Mouse (Mus musculus): ENCODE measurements around the gene Olfr65. TPM values are rescaled to one million over a fixed set of nuclear protein-coding genes. Genes with fewer than 3 reads are reported as not detected.

Olfr65 gene
- polyA plus RNA-seq, 2 experiments: not detected

DNA sequence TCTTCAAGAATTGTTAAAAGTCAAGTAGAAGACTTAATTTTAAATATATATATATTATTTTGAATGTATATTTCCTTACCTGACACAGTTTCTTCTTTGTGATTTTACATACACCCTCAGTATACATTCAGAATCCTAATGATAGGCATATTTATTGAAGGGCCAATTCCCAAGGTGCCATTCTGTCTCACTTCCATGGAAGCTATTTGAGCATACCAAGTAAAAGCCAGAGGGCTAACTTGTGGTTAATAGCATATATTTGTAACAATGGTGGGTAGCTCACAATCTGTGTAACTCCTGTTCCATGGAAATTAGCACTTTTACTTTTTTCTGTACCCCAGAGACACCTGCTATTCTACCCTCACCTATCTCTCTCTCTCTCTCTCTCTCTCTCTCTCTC lies 17.1 kb upstream of the Olfr65 start, which contains the start of gene Olfr66:
Gene Olfr66, minus strand, starts transcription at position 101 of the 400 bp plus-strand sequence.
- H3K9me3 ChIP-seq (ENCODE audit: control insufficient read depth, low read length): no peaks in the 10 kb centered on the region
- no peaks in the 10 kb centered on the region for H3K27me3 ChIP-seq (ENCODE audit: control insufficient read depth, insufficient read depth, low read length)
- H3K4me3 ChIP-seq (ENCODE audit: insufficient read depth in 1 of 2, low read depth in 2 of 2, low read length in 2 of 2): no peak within 1 kb of the TSS
- DNase-seq (ENCODE audit: low read depth in 3 of 3, low spot score in 3 of 3) (no peak), ATAC-seq (ENCODE audit: insufficient read depth) (no peak)
- no peak within 1 kb of the TSS for H3K27ac ChIP-seq
- no peak within 1 kb of the TSS for H3K4me2 ChIP-seq (ENCODE audit: low read depth)
- H3K36me3 ChIP-seq (replicated peaks; ENCODE audit: control insufficient read depth, insufficient read depth, low read depth): no peaks in the 10 kb centered on the region
- TF ChIP-seq CTCF (IDR thresholded peaks at IDR 0.05; ENCODE audit: low read depth) (no peak), EP300 (IDR thresholded peaks at IDR 0.05; ENCODE audit: low read depth) (no peak)
- H3K9ac ChIP-seq (replicated peaks): no peak within 1 kb of the TSS
- no peaks in the 10 kb centered on the region; a peak in 2 of 4 replicates for H3K4me1 ChIP-seq (replicated peaks; ENCODE audit: control insufficient read depth in 2 of 2, insufficient read depth in 2 of 2, low read length in 1 of 2)

DNA sequence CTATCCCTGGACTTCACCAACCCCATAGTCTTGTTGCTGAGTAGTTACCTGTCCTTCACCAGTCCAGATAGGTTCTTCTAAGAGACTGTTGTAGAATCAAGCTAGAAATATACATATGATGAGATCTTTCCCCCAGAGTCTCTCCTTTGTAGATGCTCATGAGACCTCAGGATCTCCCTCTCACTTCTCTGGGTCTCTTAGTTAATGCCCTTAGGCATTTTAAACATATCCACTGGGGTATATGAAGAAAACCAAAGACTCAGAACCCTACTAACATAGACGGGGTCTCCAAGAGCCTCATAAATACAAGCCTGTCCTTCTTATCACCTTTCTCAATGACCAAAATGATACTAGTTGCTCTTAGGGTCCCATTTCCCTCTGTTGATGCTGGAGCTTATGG lies 8.9 kb upstream of the Olfr65 start, which contains the start of gene Olfr64:
Gene Olfr64, minus strand, starts transcription at position 101 of the 400 bp plus-strand sequence.
- no peak within 1 kb of the TSS for H3K4me3 ChIP-seq (ENCODE audit: insufficient read depth in 1 of 2, low read depth in 2 of 2, low read length in 2 of 2)
- ATAC-seq (ENCODE audit: insufficient read depth) (no peak), DNase-seq (ENCODE audit: low read depth in 3 of 3, low spot score in 3 of 3) (no peak)
- H3K36me3 ChIP-seq (replicated peaks; ENCODE audit: control insufficient read depth, insufficient read depth, low read depth): no peaks in the 10 kb centered on the region
- no peaks in the 10 kb centered on the region for H3K27me3 ChIP-seq (ENCODE audit: control insufficient read depth, insufficient read depth, low read length)
- H3K4me1 ChIP-seq (replicated peaks; ENCODE audit: control insufficient read depth in 2 of 2, insufficient read depth in 2 of 2, low read length in 1 of 2): no peaks in the 10 kb centered on the region
- no peaks in the 10 kb centered on the region for H3K9me3 ChIP-seq (ENCODE audit: control insufficient read depth, low read length)
- H3K27ac ChIP-seq: no peak within 1 kb of the TSS
- 51% methylated on average over 1 of the region's 1 CpGs for WGBS (ENCODE audit: insufficient replicate concordance)
- no peak within 1 kb of the TSS for H3K9ac ChIP-seq (replicated peaks)
- no peak within 1 kb of the TSS for H3K4me2 ChIP-seq (ENCODE audit: low read depth)
- TF ChIP-seq EP300 (IDR thresholded peaks at IDR 0.05; ENCODE audit: low read depth) (no peak), CTCF (IDR thresholded peaks at IDR 0.05; ENCODE audit: low read depth) (no peak)

- H3K4me1 ChIP-seq (replicated peaks; ENCODE audit: control insufficient read depth in 2 of 2, insufficient read depth in 2 of 2, low read length in 1 of 2): peaks cover 56% of the 10 kb centered on the region in 2 experiments
- no peak overlapping the region for H3K4me3 ChIP-seq (ENCODE audit: insufficient read depth in 1 of 2, low read depth in 2 of 2, low read length in 2 of 2)
- 3% methylated on average over 3 of the region's 3 CpGs for WGBS (ENCODE audit: insufficient replicate concordance)
- H3K27me3 ChIP-seq (ENCODE audit: control insufficient read depth, insufficient read depth, low read length): no peaks in the 10 kb centered on the region
- peak; percentile 96 for ATAC-seq (ENCODE audit: insufficient read depth)
- peak overlapping the region; percentile 57 for H3K9ac ChIP-seq (replicated peaks)
- no peaks in the 10 kb centered on the region for H3K9me3 ChIP-seq (ENCODE audit: control insufficient read depth, low read length)
- H3K27ac ChIP-seq: peak overlapping the region; percentile 82
- no peaks in the 10 kb centered on the region for H3K36me3 ChIP-seq (replicated peaks; ENCODE audit: control insufficient read depth, insufficient read depth, low read depth)
- peak overlapping the region; percentile 54 for H3K4me2 ChIP-seq (ENCODE audit: low read depth)
- TF ChIP-seq EP300 (IDR thresholded peaks at IDR 0.05; ENCODE audit: low read depth) (peak; percentile 99), CTCF (IDR thresholded peaks at IDR 0.05; ENCODE audit: low read depth) (no peak)
- peak; percentile 80 to 91 (median 81) for DNase-seq (ENCODE audit: low read depth in 3 of 3, low spot score in 3 of 3)
Measured at GRCm38 (mm10) chr7:103910047-103910446, 6.8 kb downstream of the Olfr65 start.

DNA sequence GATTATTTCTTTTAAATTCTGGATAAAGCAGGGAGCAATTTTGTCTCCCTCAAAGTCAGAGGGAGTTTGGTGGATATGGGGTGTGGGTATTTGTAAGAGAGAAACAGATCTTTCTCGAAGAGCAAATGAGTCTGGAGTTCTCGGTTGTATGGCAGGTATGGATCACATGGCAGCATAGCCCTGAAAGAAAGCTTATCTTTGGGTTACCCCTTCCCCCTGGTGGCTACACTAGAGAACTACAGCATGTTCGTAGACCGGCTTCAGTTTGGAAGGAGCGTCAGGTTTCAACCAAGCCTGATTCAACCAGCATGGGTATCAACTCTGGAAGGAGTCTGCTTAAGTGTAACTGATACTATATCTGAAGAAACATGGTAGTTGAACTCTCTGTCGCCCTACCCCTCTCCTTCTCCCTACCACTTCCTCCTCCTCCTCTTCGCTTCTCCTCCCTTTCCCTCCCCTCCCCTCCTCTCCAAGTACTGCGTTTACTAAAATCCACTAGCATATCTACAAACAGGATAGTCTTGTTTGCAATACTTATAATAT lies 9.8 kb downstream of the Olfr65 start:
- Histone ChIP-seq H3K9me3 (ENCODE audit: control insufficient read depth, low read length) (no peaks in the 10 kb centered on the region), H3K4me1 (replicated peaks; ENCODE audit: control insufficient read depth in 2 of 2, insufficient read depth in 2 of 2, low read length in 1 of 2) (peaks cover 67 to 68% of the 10 kb centered on the region in 2 experiments), H3K9ac (replicated peaks) (peak overlapping the region; percentile 44), H3K27ac (peak overlapping the region; percentile 43), H3K27me3 (ENCODE audit: control insufficient read depth, insufficient read depth, low read length) (no peaks in the 10 kb centered on the region), H3K4me2 (ENCODE audit: low read depth) (peak overlapping the region; percentile 43), H3K36me3 (replicated peaks; ENCODE audit: control insufficient read depth, insufficient read depth, low read depth) (no peaks in the 10 kb centered on the region), H3K4me3 (ENCODE audit: insufficient read depth in 1 of 2, low read depth in 2 of 2, low read length in 2 of 2) (peak overlapping the region in 1 of 2 experiments; percentile 24; a peak in 1 of 4 replicates)
- DNase-seq (ENCODE audit: low read depth in 3 of 3, low spot score in 3 of 3) (peak; percentile 70 to 77 (median 73)), ATAC-seq (ENCODE audit: insufficient read depth) (peak; percentile 31)
- 22% methylated on average over 8 of the region's 8 CpGs for WGBS (ENCODE audit: insufficient replicate concordance)
- TF ChIP-seq CTCF (IDR thresholded peaks at IDR 0.05; ENCODE audit: low read depth): peak; percentile 91
- peak; percentile 83 for TF ChIP-seq EP300 (IDR thresholded peaks at IDR 0.05; ENCODE audit: low read depth)

- Histone ChIP-seq H3K4me2 (ENCODE audit: low read depth) (peak overlapping the region; percentile 58), H3K36me3 (replicated peaks; ENCODE audit: control insufficient read depth, insufficient read depth, low read depth) (no peaks in the 10 kb centered on the region), H3K4me1 (replicated peaks; ENCODE audit: control insufficient read depth in 2 of 2, insufficient read depth in 2 of 2, low read length in 1 of 2) (peaks cover 51 to 53% of the 10 kb centered on the region in 2 experiments), H3K9me3 (ENCODE audit: control insufficient read depth, low read length) (no peaks in the 10 kb centered on the region), H3K9ac (replicated peaks) (peak overlapping the region; percentile 41), H3K27me3 (ENCODE audit: control insufficient read depth, insufficient read depth, low read length) (no peaks in the 10 kb centered on the region), H3K4me3 (ENCODE audit: insufficient read depth in 1 of 2, low read depth in 2 of 2, low read length in 2 of 2) (no peak overlapping the region; a peak in 1 of 4 replicates), H3K27ac (peak overlapping the region; percentile 86)
- DNase-seq (ENCODE audit: low read depth in 3 of 3, low spot score in 3 of 3): peak in 1 of 3 experiments; percentile 78
- TF ChIP-seq CTCF (IDR thresholded peaks at IDR 0.05; ENCODE audit: low read depth): no peak
- peak; percentile 98 for TF ChIP-seq EP300 (IDR thresholded peaks at IDR 0.05; ENCODE audit: low read depth)
- peak; percentile 92 for ATAC-seq (ENCODE audit: insufficient read depth)
Measured at GRCm38 (mm10) chr7:103915338-103915737, 12.1 kb downstream of the Olfr65 start.
